Mouse (Mus musculus) hindlimb bud, embryonic 11.5 days (tissue): ENCODE data around the gene 4931428L18Rik.

Source experiments
- DNase-seq: peaks from one replicate; pipeline ENCODE4 v3.0.0-alpha.2; 2012; ENCODE audit warnings: low read depth, low spot score; ENCODE audit errors: extremely low spot score

4931428L18Rik gene

DNA sequence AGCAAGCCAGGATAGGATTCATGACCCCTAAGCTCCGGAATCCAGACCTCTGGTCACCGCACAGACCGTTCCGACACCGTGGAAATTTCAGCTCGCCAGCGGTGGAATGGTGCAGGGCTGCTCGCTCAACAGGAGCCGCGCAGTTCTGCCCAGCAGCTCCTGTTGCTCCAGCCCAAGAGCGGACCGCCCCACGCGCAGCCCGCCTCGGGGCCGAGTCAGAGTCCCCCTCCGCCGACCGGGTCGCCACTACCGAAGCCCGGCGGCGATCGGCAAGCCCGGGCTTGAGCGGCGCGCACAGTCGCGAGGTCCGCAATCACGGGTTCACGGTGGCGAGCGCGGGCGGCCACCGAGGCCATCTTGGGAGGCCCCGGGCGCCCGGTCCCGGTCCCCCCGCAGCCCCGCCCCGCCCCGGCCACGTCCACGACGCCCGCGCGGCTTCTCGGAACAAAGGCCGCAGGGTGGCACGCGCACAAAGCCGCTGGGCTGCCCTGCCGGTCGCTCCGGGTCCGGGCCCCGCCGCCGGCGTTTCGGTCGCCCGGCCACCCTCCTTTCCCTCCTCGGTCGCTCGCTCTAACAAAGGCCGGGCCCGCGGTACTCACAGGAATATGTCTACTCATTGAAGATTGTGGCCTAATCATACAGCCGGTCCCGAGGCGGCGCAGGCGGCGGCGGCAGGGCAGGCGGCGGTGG is 273.4 kb downstream of the 4931428L18Rik start:
- no peak for DNase-seq

DNA sequence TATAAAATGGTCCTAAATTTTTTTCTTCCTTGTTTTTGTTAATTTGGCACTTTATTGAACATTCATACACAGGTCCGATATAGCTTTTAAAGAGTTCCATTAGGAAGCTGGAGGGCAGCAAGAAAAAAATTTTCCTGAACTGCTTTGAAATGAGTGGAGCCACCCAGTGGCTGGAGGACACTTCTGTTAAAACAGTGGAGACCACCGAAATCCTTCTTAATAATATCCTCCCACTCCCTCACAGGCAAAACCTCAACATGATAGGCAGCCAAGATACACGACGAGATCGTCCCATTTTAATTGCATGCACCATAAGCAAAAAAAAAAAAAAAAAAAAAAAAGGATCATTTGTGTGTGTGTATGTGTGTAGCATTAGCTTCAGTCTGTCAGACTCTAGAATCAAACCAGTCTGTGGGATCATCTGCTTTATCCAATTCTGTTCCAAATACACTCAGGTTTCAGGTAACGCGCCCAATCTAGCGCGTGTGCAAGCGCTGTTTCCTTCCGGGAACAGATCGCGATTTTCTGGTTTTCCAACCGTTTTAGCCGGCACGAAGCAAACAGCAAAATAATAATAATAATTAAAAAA is 274.0 kb downstream of the 4931428L18Rik start:
- DNase-seq, result peak; percentile 42
